Comparison of ENCODE assay signal across 10 mouse cellular contexts in the genomic region with DNA sequence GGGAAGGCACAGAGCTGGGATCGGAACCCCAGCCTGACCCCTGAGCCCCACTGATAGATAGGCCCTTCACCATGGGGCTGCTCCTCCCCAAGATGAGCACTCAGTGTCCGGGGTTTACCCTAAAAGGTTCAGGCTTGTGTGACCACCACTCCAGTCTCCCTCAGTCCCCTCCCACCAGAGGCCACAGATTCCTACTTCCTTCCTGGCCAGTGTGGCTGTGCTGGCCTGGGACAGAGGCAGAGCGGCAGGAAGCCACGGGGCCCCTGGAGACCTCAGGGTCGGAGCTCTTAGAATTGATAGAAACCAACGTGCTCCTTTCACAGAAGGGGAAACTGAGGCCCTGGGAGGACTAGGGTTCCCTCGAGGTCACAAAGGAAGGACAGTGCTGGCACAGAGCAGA. TPM values are rescaled to one million over a fixed set of nuclear protein-coding genes. Genes with fewer than 3 reads are reported as not detected.
A peak's percentile ranks its signal among the peaks of the same experiment; 100 is the strongest.
DNase-seq lines count a peak whose midpoint lies in the region; ATAC-seq and TF ChIP-seq lines count a peak whose summit lies in the region.
"Had no signal": no experiment of that assay in that cellular context is flagged by ENCODE, and none has a peak within 500 bp of the region (broad histone marks: within the 10 kb centered on the region; RNA-seq: fewer than 3 reads in every experiment).

No protein-coding gene starts in this region.

- H3K9me3 ChIP-seq in liver, embryonic 12.5 days (replicated peaks), result no peaks in the 10 kb centered on the region
- H3K9me3 ChIP-seq in heart, embryonic 11.5 days (replicated peaks; ENCODE audit: control insufficient read depth, low read length), result no peaks in the 10 kb centered on the region
- H3K9me3 ChIP-seq: hindbrain, embryonic 12.5 days had no signal

- no peak overlapping the region for H3K4me3 ChIP-seq in liver, adult 2 months (ENCODE audit: insufficient read depth, low read depth, low read length)
- no peak overlapping the region for H3K4me3 ChIP-seq in liver, embryonic 12.5 days
- H3K4me3 ChIP-seq in heart, embryonic 11.5 days (ENCODE audit: low read depth, low read length), result no peak overlapping the region
- H3K4me3 ChIP-seq: hindbrain, embryonic 12.5 days had no signal

- H3K27ac ChIP-seq in liver, adult 2 months (replicated peaks; ENCODE audit: insufficient read depth, low read depth, low read length), result peak overlapping the region; percentile 11; the same call in 1 of the 2 replicates
- no peak overlapping the region for H3K27ac ChIP-seq in liver, embryonic 12.5 days
- peak overlapping the region; percentile 22; the same call in 1 of the 2 replicates for H3K27ac ChIP-seq in heart, embryonic 11.5 days (ENCODE audit: low read depth, low read length)
- H3K27ac ChIP-seq: hindbrain, embryonic 12.5 days had no signal

- peaks cover 3% of the 10 kb centered on the region; the same call in 1 of the 2 replicates for H3K4me1 ChIP-seq in liver, adult 2 months (ENCODE audit: control insufficient read depth, insufficient read depth, low read length)
- H3K4me1 ChIP-seq in liver, embryonic 12.5 days, result peaks cover 28% of the 10 kb centered on the region
- peaks cover 29% of the 10 kb centered on the region for H3K4me1 ChIP-seq in heart, embryonic 11.5 days (ENCODE audit: control insufficient read depth, insufficient read depth, low read length)

- no peaks in the 10 kb centered on the region for H3K36me3 ChIP-seq in liver, adult 2 months (ENCODE audit: control insufficient read depth, insufficient read depth, low read length)
- H3K36me3 ChIP-seq in liver, embryonic 12.5 days, result no peaks in the 10 kb centered on the region
- no peaks in the 10 kb centered on the region for H3K36me3 ChIP-seq in heart, embryonic 11.5 days (ENCODE audit: control insufficient read depth, insufficient read depth, low read length)
- H3K36me3 ChIP-seq: hindbrain, embryonic 12.5 days had no signal

- H3K79me2 ChIP-seq in liver, adult 2 months (ENCODE audit: control insufficient read depth, insufficient read depth, low read length), result no peaks in the 10 kb centered on the region

- TF ChIP-seq CTCF in liver, adult 2 months (IDR thresholded peaks at IDR 0.05; ENCODE audit: low read depth, low read length), result no peak

- H3K9ac ChIP-seq in liver, adult 2 months (ENCODE audit: low read depth, low read length), result no peak overlapping the region
- H3K9ac ChIP-seq in liver, embryonic 12.5 days, result no peak overlapping the region
- H3K9ac ChIP-seq in heart, embryonic 11.5 days (ENCODE audit: low read depth, low read length), result 0 out of 2 replicates have a peak overlapping the region, but pooled peaks have one; percentile 22
- H3K9ac ChIP-seq: hindbrain, embryonic 12.5 days had no signal

- no peak for TF ChIP-seq POLR2A in liver, adult 2 months (IDR thresholded peaks at IDR 0.05; ENCODE audit: extremely low read depth, insufficient read depth, low read length)

- intact Hi-C loops in left cerebral cortex, postnatal 14 days (cut with DNase I), result no loop called here

- 47% methylated on average over 7 of the region's 7 CpGs for WGBS in liver, adult 2 months
- WGBS in liver, embryonic 12.5 days (ENCODE audit: insufficient replicate concordance), result 14% methylated on average over 7 of the region's 7 CpGs
- 18% methylated on average over 7 of the region's 7 CpGs for WGBS in heart, embryonic 11.5 days (ENCODE audit: insufficient replicate concordance)

- peak; percentile 28 for DNase-seq in adrenal gland, adult 2 months
- DNase-seq in adrenal gland, adult 18-20 months (ENCODE audit: low spot score in 2 of 2), result no peak
- no peak for DNase-seq in liver, adult 2 months (ENCODE audit: extremely low read depth, low read depth, low spot score)
- DNase-seq in kidney, postnatal 36 days, result peak; percentile 41 to 58
- DNase-seq in left cerebral cortex, postnatal 14 days (ENCODE audit: low spot score in 2 of 2), result no peak
- no peak for DNase-seq in layer of hippocampus, postnatal 25 days (ENCODE audit: extremely low spot score in 1 of 2, low spot score in 1 of 2)

- H3K27me3 ChIP-seq in liver, adult 2 months (ENCODE audit: control insufficient read depth, insufficient read depth, low read length), result no peaks in the 10 kb centered on the region
- H3K27me3 ChIP-seq in liver, embryonic 12.5 days (replicated peaks), result peaks cover 25% of the 10 kb centered on the region
- peaks cover 2% of the 10 kb centered on the region; the same call in 1 of the 2 replicates for H3K27me3 ChIP-seq in heart, embryonic 11.5 days (ENCODE audit: control insufficient read depth, insufficient read depth, low read length)
- H3K27me3 ChIP-seq: hindbrain, embryonic 12.5 days; Patski had no signal

- ATAC-seq in liver, embryonic 12.5 days, result no peak
- no peak for ATAC-seq in heart, embryonic 11.5 days (replicated peaks; ENCODE audit: insufficient number of reproducible peaks, low FRiP score, low TSS enrichment)
- ATAC-seq: Patski had no signal

- no peak overlapping the region for H3K4me2 ChIP-seq in liver, embryonic 12.5 days
- no peak overlapping the region for H3K4me2 ChIP-seq in heart, embryonic 11.5 days
- H3K4me2 ChIP-seq: hindbrain, embryonic 12.5 days had no signal

RNA-seq across cellular contexts. Expression of a gene that starts 3.4 kb away (rescaled TPM):
- total RNA-seq in adrenal gland, adult 2 months (2021), result 10 to 100 TPM in 1 of 2 experiments, 1 to 10 TPM in 1; 7.5 to 30.8 TPM
- polyA plus RNA-seq in adrenal gland, adult 2 months (2012; rRNA removed), result 13.3 and 18.8 TPM in 2 replicates
- 10 to 100 TPM in 1 of 2 experiments, 1 to 10 TPM in 1; 6.7 to 10.7 TPM for total RNA-seq in adrenal gland, adult 18-20 months (2021)
- 17.7 and 25.5 TPM in 2 replicates for total RNA-seq in liver, adult 2 months (2014; rRNA removed)
- polyA plus RNA-seq in liver, adult 2 months (2012; rRNA removed), result 54.4 and 69.9 TPM in 2 replicates
- polyA plus RNA-seq in liver, embryonic 12.5 days (2016; fragmentation: Nextera tagmentation; extraction: Ambion mirVana), result 3.5 and 3.7 TPM in 2 replicates
- polyA plus RNA-seq in heart, embryonic 11.5 days (2014; fragmentation: Nextera tagmentation; extraction: Ambion mirVana), result 9.7 and 12.9 TPM in 2 replicates
- total RNA-seq in left cerebral cortex, postnatal 14 days (2021), result 10 to 100 TPM; 44.3 to 53.6 TPM
- 10 to 100 TPM; 43.4 to 46.6 TPM for total RNA-seq in layer of hippocampus, postnatal 25 days (2021)

RNA-seq across cellular contexts. Expression of a gene that starts 37.9 kb away (rescaled TPM):
- total RNA-seq in adrenal gland, adult 2 months (2021), result 10 to 100 TPM; 62.7 to 64.2 TPM
- polyA plus RNA-seq in adrenal gland, adult 2 months (2012; rRNA removed), result 43.1 and 50.1 TPM in 2 replicates
- total RNA-seq in adrenal gland, adult 18-20 months (2021), result 10 to 100 TPM; 46.4 to 72.2 TPM
- total RNA-seq in liver, adult 2 months (2014; rRNA removed), result 5.3 and 7.2 TPM in 2 replicates
- 14.3 and 16.3 TPM in 2 replicates for polyA plus RNA-seq in liver, adult 2 months (2012; rRNA removed)
- polyA plus RNA-seq in liver, embryonic 12.5 days (2016; fragmentation: Nextera tagmentation; extraction: Ambion mirVana), result 100 and 102 TPM in 2 replicates
- 23.3 and 24.6 TPM in 2 replicates for polyA plus RNA-seq in heart, embryonic 11.5 days (2014; fragmentation: Nextera tagmentation; extraction: Ambion mirVana)
- total RNA-seq in left cerebral cortex, postnatal 14 days (2021), result 10 to 100 TPM; 67.2 to 69.5 TPM
- total RNA-seq in layer of hippocampus, postnatal 25 days (2021), result 10 to 100 TPM; 87.9 to 88.8 TPM

Comparison
In these comparisons a context has a peak if more than half of its experiments do, and no peak if none do; other contexts are left out.
1. DNase-seq: peak in adrenal gland, adult 2 months (single experiment) and kidney, postnatal 36 days (2 of 2); none in adrenal gland, adult 18-20 months (0 of 2), liver, adult 2 months (single experiment), left cerebral cortex, postnatal 14 days (0 of 2) and layer of hippocampus, postnatal 25 days (0 of 2).